Mouse (Mus musculus) bone marrow, adult 2 months (tissue): Measurements from ENCODE around the gene Cacng7. TPM values are rescaled to one million over a fixed set of nuclear protein-coding genes. Genes with fewer than 3 reads are reported as not detected.

Experiments used
- H3K27ac ChIP-seq: fragments of 200-500 bp; 2 replicates; pipeline ENCODE4 v1.5.1; 2012; ENCODE audit warnings: low read depth, mild to moderate bottlenecking, control low read depth, inconsistent platforms, low read length; ENCODE audit not compliant: control insufficient read depth, poor library complexity, insufficient read depth
- H3K4me1 ChIP-seq: fragments of 200-500 bp; 2 replicates; pipeline ENCODE4 v1.6.1; 2011; ENCODE audit warnings: low read length; ENCODE audit not compliant: control insufficient read depth, insufficient read depth
- H3K4me3 ChIP-seq: fragments of 200-500 bp; replicated peaks from 2 replicates; pipeline ENCODE3; 2011; ENCODE audit warnings: mild to moderate bottlenecking, low read depth, low read length, control low read depth; ENCODE audit not compliant: control insufficient read depth
- CTCF ChIP-seq: fragments of 200-500 bp; IDR thresholded peaks from 2 replicates; pipeline ENCODE4 v1.5.1; 2011; ENCODE audit warnings: low read length, control low read depth; ENCODE audit not compliant: control insufficient read depth, insufficient read depth
- POLR2A ChIP-seq: fragments of 200-500 bp; IDR thresholded peaks from 2 replicates; pipeline ENCODE4 v1.6.1; 2011; ENCODE audit warnings: low read depth, mild to moderate bottlenecking, control low read depth, low read length, borderline replicate concordance; ENCODE audit not compliant: control insufficient read depth
- WGBS: fragments of 180-500 bp; shearing (Covaris S2); methylation state at CpG from one replicate; pipeline ENCODE4 v1.1.7; 2018; 5-methylcytosine and 5-hydroxymethylcytosine counted together
- polyA plus RNA-seq: library from polyadenylated mRNA; stranded (reverse); fragments of >200 nt; gene quantifications from 2 replicates; pipeline ENCODE4 v1.2.4, GENCODE M21; 2011; ENCODE audit warnings: low replicate concordance; ENCODE audit not compliant: missing spikeins, insufficient read depth, insufficient read length

Gene Cacng7
- 0.74 and 2.0 TPM in 2 replicates for polyA plus RNA-seq

DNA sequence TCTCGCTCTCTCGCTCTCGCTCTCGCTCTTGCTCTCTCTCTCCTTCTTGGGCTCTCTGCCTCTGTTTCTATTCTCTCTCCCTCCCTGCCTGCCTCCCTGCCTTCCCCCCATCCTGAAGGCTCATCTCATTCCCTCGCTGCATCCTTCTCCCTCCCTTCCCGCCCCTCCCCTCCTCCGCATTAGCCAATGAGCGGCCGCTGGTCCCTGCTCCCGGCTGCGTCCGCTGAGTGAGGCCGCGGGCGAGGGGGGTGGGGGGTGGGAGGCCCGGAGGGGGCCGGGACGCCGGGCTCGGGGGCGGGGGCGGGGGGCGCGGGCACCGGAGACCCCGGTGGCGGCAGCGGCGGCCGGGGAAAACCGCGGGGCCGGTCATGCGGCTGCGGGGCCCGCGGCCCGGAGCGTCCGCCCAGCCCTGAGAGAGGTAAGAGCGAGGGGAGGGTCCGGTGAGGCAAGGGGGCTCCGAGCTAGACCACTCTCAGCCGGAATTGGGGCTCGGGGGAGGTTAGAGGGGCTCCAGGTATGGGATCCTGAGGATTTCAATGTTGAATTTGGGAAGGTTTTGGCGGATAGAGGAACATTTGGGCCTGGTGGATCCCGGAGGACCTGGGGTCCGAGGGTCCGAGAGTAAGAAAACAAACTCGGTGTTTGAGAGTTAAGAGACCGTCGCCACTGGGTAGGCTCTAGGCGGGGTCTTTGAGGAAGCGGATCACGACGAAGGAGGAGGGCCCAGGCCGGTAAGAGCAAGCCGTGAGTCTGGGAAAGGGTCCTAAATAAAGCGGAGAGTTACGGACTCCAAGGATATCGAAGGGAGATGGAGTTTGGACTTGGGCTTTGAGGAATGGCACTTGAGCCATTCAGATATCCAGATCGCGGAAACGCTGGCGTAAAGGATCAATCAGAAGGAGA, at the start of gene Cacng7:
Gene Cacng7, plus strand, starts transcription at position 337 of the 903 bp plus-strand sequence.
- 6% methylated on average over 65 of the region's 65 CpGs for WGBS

GRCm38 (mm10) chr7:3283081-3283875, 49.5 kb upstream of the Cacng7 start:
- 73% methylated on average over 11 of the region's 11 CpGs for whole genome bisulfite sequencing
- Histone ChIP-seq H3K4me3 (no peak overlapping the region), H3K4me1 (peaks cover 1% of the 10 kb centered on the region; the same call in 1 of the 2 replicates), H3K27ac (no peak overlapping the region)
- TF ChIP-seq POLR2A (no peak), CTCF (no peak)

More for the DNA sequence above, at the start of gene Cacng7:
- TF ChIP-seq CTCF: no peak
- TF ChIP-seq POLR2A: no peak
- Histone ChIP-seq H3K4me3 (no peak within 1 kb of the TSS), H3K27ac (no peak within 1 kb of the TSS), H3K4me1 (no peaks in the 10 kb centered on the region)

- Histone ChIP-seq H3K27ac (no peak overlapping the region), H3K4me1 (peaks cover 1% of the 10 kb centered on the region; the same call in 1 of the 2 replicates), H3K4me3 (no peak overlapping the region)
- WGBS: 77% methylated on average over 10 of the region's 10 CpGs
- no peak for TF ChIP-seq POLR2A
- no peak for TF ChIP-seq CTCF
Measured at GRCm38 (mm10) chr7:3284604-3285003, 48.2 kb upstream of the Cacng7 start.

DNA sequence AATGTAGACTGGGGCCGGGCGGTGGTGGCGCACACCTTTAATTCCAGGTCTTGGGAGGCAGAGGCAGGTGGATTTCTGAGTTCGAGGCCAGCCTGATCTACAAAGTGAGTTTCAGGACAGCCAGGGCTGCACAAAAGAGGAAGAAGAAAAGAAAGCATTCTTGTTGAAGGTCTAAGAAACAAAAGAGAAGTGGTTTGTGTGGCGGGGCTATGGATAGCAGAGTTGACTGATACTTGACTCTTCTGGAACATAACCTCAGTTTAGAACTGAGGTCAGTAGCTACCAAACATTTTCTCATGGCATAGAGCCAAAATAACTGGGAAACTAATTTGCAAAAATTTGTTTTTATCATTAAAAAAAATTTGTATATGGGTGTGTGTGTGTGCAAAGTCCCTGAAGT, 46.7 kb upstream of the Cacng7 start:
- H3K27ac ChIP-seq: no peak overlapping the region
- TF ChIP-seq CTCF (no peak), POLR2A (no peak)
- peaks cover 1% of the 10 kb centered on the region; the same call in 1 of the 2 replicates for H3K4me1 ChIP-seq
- no peak overlapping the region for H3K4me3 ChIP-seq
- WGBS: 54% methylated on average over 5 of the region's 5 CpGs

- Histone ChIP-seq H3K4me1 (peaks cover 3% of the 10 kb centered on the region; the same call in 1 of the 2 replicates), H3K27ac (no peak overlapping the region), H3K4me3 (no peak overlapping the region)
- no peak for TF ChIP-seq POLR2A
- TF ChIP-seq CTCF: no peak
- 86% methylated on average over 7 of the region's 7 CpGs for WGBS
Measured at GRCm38 (mm10) chr7:3287186-3287585, 45.6 kb upstream of the Cacng7 start.

- WGBS: 6% methylated on average over 30 of the region's 30 CpGs
Measured at GRCm38 (mm10) chr7:3288976-3289970, 43.5 kb upstream of the Cacng7 start, which contains the start of the genes Myadm and Prkcg. Gene Myadm (plus strand): TSS chr7:3289080. Gene Prkcg (plus strand): TSS chr7:3289179.

DNA sequence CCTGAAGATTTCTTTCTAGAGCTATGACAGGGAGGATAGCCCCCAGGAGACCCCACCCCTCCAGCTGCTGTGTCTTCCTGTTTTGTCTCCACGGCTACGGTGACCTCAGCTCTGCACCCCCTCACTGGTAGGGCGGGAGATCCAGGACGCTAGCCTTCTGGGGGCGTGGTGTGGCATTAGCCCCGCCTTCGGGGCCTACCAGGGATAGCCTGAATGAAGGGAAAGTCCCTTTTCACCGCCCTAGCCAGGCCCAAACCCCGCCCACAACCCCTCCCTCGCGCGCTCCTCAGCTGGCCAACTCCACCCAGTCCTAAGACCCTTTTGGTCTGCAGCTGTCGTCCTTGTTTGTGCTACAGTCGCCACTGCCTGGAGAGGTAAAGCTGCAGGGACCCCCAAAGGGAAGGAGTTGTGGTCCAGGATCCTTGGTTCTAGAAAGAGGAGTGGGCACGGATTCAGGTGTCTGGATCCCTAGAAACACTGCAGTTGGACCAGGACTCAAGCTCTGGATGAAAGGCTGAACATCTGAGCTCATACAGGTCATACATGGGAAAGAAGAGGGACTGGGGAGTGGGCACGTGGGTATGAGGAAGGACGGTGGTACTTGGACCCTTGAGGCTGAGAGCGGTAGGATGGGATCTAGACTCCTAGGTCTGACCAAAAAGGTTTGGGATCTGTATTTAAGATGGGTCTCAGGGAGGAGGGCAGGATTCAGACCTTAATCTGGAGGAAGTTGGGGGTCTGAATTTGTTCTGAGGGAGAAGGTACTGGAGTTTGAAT, 42.3 kb upstream of the Cacng7 start:
- TF ChIP-seq CTCF: no peak
- TF ChIP-seq POLR2A: no peak
- 13% methylated on average over 18 of the region's 18 CpGs for WGBS
- peak overlapping the region; percentile 14; the same call in 1 of the 2 replicates for H3K27ac ChIP-seq

More at GRCm38 (mm10) chr7:3288976-3289970, 43.5 kb upstream of the Cacng7 start, which contains the start of the genes Myadm and Prkcg:
- peak; percentile 37; the same call in 1 of the 2 replicates for TF ChIP-seq POLR2A
- no peak for TF ChIP-seq CTCF
- Histone ChIP-seq H3K4me3 (peak within 1 kb of the TSS; percentile 58), H3K4me1 (peaks cover 3% of the 10 kb centered on the region; the same call in 1 of the 2 replicates), H3K27ac (peak within 1 kb of the TSS; percentile 73)

More for the DNA sequence above, 42.3 kb upstream of the Cacng7 start:
- H3K4me3 ChIP-seq: peak overlapping the region; percentile 61
- peaks cover 4% of the 10 kb centered on the region; the same call in 1 of the 2 replicates for H3K4me1 ChIP-seq
